Mouse (Mus musculus): ENCODE results near the gene Ddx20. TPM values are rescaled to one million over a fixed set of nuclear protein-coding genes. Genes with fewer than 3 reads are reported as not detected.
"Not testable (repeated sequence)": the region's sequence is repeated elsewhere in the genome, so short reads cannot be mapped to it uniquely, and the experiment has no call there.

Gene Ddx20
- total RNA-seq, 2 experiments from 2014 or later, result 6.7 to 7.6 TPM

- DNase-seq, result no peak
- intact Hi-C loops (cut with DNase I; ENCODE audit: low total_unique reads), result no loop called here
Observed at GRCm38 (mm10) chr3:105707590-105707989, 20.2 kb upstream of the Ddx20 start.

- intact Hi-C loops (cut with DNase I; ENCODE audit: low total_unique reads), result no loop called here
- DNase-seq, result no peak
Observed at GRCm38 (mm10) chr3:105706366-105707020, 19.1 kb upstream of the Ddx20 start.

DNA sequence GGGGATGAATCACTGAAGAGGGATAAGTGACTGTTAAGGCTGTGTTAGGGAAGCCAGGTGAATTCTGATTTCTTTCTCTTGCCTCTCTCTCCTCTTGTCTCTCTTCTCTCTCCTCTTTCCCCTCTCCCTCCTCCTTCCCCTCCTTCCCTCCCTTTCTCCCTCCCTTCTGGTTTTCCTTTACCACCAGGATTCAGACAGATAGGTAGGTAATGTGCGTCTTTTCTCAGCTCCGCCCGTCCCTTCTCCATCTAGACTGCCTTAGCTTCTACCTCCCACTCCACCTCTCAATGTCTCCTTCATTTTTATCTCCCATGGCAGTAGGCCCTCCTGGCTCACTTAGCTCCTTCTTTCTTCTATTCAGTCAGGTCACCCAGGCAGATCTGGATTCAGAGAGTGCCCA lies 18.2 kb upstream of the Ddx20 start:
- intact Hi-C loops (cut with DNase I; ENCODE audit: low total_unique reads), result no loop called here
- DNase-seq, result no peak

DNA sequence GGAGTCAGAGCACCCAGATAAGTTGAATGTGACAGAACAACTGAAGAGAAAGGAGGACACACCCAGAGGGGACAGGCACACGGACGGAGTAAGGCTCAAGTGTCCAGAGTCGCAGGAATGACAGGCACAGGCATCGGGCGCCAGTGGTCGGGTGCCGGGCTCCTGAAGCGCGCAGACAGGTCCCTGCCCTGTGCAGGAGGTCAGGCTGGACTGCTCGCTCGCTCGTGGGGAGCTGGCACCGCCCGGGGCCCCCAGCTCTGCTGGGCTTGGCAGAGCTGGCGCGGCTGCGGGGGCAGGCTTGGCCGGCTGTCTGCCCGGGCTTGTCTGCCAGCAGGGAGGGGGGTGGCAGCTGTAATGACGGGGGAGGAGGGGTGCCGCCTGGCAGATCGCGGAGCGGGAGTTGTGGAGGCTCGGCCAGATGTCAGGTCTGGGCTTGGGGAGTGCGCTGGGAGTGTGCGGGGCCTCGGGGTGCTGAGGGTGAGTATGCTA lies 17.7 kb upstream of the Ddx20 start:
- peak; percentile 82 for DNase-seq
- intact Hi-C loops (cut with DNase I; ENCODE audit: low total_unique reads), result no loop called here

- peak; percentile 80 for DNase-seq
- intact Hi-C loops (cut with DNase I; ENCODE audit: low total_unique reads), result no loop called here
Observed at GRCm38 (mm10) chr3:105704031-105705008, 16.9 kb upstream of the Ddx20 start, which contains the start of gene Inka2. Gene Inka2 (plus strand): TSS chr3:105704599.

GRCm38 (mm10) chr3:105703571-105703970 lies 16.2 kb upstream of the Ddx20 start:
- intact Hi-C loops (cut with DNase I; ENCODE audit: low total_unique reads), result no loop called here
- no peak for DNase-seq

DNA sequence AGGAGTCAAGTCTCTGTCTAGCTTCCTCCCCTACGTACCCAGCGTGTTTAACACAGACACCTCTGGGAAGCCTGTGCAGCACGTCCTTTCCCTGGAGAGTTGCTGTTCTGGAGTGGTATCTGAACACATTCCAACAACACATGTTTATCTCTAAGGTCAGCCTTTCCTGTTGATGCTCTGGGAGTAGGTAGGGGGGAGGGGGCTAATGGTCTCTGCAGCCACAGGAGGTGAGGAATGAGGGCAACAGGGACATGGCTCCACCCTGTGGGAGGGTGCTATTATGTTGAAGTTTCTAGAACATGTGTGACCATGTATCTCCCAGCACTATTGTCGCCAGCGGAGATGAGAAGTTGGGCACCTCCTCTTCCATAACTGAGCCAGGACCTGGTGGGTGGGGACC lies 14.0 kb upstream of the Ddx20 start:
- DNase-seq, result no peak
- intact Hi-C loops (cut with DNase I; ENCODE audit: low total_unique reads), result no loop called here

DNA sequence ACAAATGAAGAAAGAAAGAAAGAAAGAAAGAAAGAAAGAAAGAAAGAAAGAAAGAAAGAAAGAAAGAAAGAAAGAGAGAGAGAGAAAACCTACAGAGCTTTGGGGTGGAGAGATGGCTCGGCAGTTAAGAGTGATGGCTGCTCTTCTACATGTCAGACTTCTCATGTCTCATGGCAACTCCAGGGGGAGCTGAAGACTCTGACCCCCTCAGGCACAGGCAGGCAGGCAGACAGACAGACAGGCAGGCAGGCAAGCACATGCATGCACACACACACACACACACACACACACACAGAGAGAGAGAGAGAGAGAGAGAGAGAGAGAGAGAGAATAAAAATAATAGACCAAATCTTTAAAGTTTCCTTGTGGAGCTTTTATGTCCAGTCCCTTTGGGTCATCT lies 13.4 kb upstream of the Ddx20 start:
- DNase-seq; intact Hi-C loops (cut with DNase I; ENCODE audit: low total_unique reads): not testable (repeated sequence)

DNA sequence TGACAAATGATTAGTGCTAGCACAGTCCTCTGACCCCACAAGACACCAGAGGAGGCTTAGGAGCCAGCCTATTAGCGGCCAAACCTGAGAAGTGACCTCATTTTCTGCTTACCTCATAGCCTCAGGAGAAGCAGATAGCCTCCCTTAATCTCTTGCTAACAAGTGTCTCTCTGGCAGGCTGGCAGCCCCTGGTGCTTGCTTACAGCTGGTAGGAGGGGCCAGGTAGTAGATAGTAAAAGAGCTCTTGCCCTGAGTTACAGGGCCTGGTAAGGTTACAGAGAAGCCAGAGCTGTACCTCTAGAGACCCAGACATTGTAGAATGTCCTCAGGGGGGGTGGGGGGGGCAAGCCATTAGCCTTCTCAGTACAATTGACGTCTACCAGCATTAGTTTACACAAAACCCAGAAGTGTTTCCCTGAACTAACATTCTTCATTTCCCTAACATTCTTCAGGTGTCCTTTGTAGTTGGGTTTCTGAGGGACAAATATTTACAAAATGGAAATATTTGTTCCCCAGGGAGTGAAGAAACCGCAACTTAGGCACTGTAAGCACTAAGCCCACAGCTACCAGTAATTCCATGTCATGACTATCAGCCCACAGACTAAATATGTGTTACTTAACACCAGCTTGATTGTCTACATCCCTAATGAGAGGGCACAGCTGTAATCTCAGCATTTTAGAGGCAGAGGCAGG lies 12.0 kb upstream of the Ddx20 start:
- intact Hi-C loops (cut with DNase I; ENCODE audit: low total_unique reads), result no loop called here
- no peak for DNase-seq

DNA sequence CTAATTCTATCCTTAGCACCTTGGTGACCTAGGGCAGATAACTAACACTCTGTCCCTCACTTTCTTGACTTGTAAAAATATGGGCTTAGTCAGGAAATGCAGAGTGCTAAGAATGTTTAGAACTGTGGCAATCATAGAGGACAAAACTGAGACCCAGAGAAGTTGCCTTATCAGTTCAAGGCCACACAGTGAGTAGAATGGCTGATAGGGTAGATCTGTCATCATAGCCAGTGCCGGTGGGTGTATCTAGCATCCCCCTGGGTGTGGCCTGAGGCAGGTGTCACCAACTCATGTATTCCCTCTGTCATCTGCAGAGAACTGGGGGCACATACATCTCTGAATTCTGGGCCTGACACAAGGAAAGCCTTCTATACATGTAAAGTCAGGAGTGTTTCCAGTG lies 10.9 kb upstream of the Ddx20 start:
- intact Hi-C loops (cut with DNase I; ENCODE audit: low total_unique reads), result no loop called here

DNA sequence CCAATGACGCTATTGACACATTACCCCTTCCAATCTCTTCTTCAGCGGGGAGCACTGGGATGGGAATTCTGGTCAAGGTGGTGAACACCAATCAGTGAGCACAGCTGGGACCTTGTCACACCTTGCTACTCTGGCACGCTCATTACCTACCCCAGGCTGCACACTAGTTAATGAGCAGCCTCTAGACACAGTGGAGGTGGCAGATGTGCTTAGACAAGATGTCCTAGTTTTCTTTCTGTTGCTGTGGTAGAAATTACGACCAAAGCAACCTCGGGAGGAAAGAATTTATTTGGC lies 9.7 kb upstream of the Ddx20 start:
- intact Hi-C loops (cut with DNase I; ENCODE audit: low total_unique reads), result no loop called here
- DNase-seq, result no peak

More for the DNA sequence above, 10.9 kb upstream of the Ddx20 start:
- no peak for DNase-seq

DNA sequence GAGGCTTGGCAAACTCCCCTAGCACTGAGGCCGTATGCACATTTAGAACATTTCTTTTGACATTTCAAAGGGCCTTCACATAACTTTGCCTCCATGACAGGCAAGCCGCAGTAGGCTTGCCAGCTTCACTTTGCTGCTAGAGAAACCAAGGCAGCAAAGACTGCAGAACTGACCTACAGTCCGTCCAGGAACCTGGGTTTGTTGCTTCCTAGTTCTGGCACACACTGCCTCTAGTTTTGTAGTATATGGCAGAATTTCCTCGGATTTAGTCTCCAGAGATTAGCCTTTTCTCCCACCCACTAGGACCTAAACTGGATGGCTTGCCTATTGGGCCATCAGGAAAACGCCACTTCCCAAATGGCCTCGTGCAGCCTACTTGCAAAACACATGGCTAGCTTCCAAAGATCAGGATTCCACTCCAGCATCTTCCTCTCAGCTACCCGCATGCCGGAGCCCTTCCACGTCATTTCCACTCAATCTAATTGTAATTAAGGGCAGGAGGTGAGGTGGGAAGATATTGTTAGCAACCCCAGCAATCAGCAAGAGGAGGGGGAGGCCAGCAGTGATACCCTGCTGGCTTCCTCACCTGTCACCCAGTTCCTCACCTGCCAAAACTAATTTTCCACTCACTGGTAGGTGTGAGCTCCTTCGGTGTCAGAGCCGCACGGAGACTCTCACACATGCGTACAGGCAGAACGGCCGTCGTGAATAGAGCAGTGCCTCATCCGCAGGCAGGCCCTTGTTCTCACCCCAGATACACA lies 9.2 kb upstream of the Ddx20 start:
- no peak for DNase-seq

GRCm38 (mm10) chr3:105695476-105696386 lies 8.4 kb upstream of the Ddx20 start:
- DNase-seq, result no peak
- intact Hi-C loops (cut with DNase I; ENCODE audit: low total_unique reads), result no loop called here

More for the DNA sequence above, 9.2 kb upstream of the Ddx20 start:
- intact Hi-C loops (cut with DNase I; ENCODE audit: low total_unique reads), result no loop called here

DNA sequence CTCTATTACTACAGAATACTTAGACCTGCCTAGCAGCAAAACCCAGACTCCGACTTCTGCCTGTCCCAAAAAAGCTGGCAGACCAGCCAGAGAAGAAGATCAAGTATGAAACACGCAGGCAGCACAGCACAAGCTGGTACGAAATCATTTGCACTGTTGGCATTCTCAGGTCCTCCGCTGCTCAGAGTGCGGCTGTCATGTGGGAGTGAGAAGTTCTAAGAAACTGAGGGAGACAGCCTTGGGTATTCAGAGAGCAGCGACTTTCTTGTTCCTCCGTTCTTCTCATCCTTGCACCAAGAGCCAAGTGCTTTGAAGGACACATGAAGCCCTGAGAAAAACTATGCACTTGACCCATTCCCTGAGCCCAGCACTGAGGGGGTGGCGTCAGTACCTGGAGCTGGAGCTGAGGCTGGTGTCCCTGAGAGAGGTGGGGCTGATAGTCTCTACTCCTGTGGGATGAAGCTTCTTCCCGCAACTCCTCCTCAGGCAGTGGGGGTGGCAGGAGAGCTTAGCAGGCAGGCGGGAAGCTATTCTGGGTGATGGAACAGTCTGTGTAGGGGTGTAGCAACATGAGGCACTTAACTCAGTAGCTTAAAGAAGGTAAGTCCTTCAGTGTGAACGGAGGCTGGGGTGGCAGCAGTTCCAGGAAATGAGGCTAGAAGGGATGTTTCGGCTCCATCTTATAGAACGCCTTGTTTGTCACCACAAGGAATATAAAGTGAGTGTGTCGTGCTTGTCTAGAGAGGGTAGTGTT lies 6.1 kb upstream of the Ddx20 start:
- intact Hi-C loops (cut with DNase I; ENCODE audit: low total_unique reads), result no loop called here
- DNase-seq, result no peak

DNA sequence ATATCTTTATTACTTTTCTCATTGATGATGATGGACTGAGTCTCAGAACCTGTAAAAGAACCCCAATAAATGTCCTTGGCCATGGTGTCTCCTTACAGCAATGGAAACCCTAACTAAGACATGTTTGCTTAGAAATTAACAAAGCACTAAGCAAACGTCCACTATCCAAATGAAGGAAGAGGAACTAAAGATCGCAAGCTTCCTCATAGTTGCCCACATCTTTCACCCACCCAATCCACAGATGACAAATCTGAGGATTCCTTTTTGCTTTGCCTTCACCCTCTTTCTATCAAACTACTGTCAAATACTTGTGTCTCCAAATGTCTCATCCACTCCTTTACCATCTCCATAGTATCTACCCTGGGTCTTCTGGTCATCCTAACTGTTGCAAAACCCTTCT lies 1.2 kb upstream of the Ddx20 start:
- intact Hi-C loops (cut with DNase I; ENCODE audit: low total_unique reads), result loop anchor here (5.0 kb wide), 1 partner anchor 34 kb away; no protein-coding TSS in a partner anchor

GRCm38 (mm10) chr3:105686394-105687323 lies 715 bp downstream of the Ddx20 start:
- DNase-seq, result peak; percentile 52
- intact Hi-C loops (cut with DNase I; ENCODE audit: low total_unique reads), result loop anchor here (5.0 kb wide), 1 partner anchor 36 kb away; no protein-coding TSS in a partner anchor

More for the DNA sequence above, 1.2 kb upstream of the Ddx20 start:
- no peak for DNase-seq
